In the genomic region with DNA sequence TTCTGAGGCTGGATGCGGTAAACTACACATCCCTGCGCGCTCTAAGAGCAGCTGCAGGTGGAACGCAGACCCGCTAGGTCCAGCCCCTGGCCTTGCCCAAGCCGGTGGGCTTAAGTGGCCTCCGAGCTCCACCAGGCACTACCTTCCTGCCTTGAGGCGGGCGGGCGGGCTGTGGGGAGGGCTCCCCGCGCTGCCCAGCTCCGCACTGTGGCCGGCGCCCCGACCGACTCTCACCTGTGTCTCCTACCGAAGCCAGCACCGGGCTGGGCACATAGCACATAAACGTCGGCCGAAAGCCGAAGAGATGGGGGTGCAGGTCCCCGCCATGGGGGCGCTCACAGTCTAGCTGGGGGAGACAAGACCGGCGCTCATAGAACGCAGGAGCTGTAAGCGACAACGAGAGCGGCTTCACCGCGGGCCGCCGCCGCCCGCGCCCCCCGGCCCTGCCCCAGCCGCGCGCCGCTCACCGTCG, we compare ENCODE assay signal across 8 mouse cellular contexts. TPM values are rescaled to one million over a fixed set of nuclear protein-coding genes. Genes with fewer than 3 reads are reported as not detected.
DNase-seq lines count a peak whose midpoint lies in the region; ATAC-seq and TF ChIP-seq lines count a peak whose summit lies in the region.

No protein-coding gene starts in this region.

- under 1% methylated on average over 41 of the region's 45 CpGs for WGBS in lung, postnatal 0 days

- peak; percentile 31 to 37 for DNase-seq in cerebellum, postnatal 36 days
- no peak for DNase-seq in cerebellum, adult 11-12 months
- DNase-seq in spleen, postnatal 4 days (ENCODE audit: low spot score in 2 of 2), result peak; percentile 41 to 80
- DNase-seq in spleen, postnatal 14 days (ENCODE audit: low spot score in 2 of 2), result no peak
- DNase-seq in heart, postnatal 4 days, result peak; percentile 46
- DNase-seq in lung, postnatal 0 days (ENCODE audit: low spot score), result peak; percentile 12
- DNase-seq in right cerebral cortex, adult 18-20 months, result no peak
- DNase-seq in natural killer cell, adult 2 months (ENCODE audit: low spot score in 2 of 2), result no peak

- no peaks in the 10 kb centered on the region for H3K27me3 ChIP-seq in lung, postnatal 0 days (replicated peaks; ENCODE audit: insufficient read depth, low read length)

- H3K27ac ChIP-seq in lung, postnatal 0 days (ENCODE audit: low read length), result peak overlapping the region; percentile 74

- peak overlapping the region; percentile 96 for H3K4me2 ChIP-seq in lung, postnatal 0 days (replicated peaks; ENCODE audit: low read depth, low read length)

- H3K4me1 ChIP-seq in lung, postnatal 0 days (ENCODE audit: insufficient read depth, low read depth, low read length), result peaks cover 5% of the 10 kb centered on the region; the same call in 1 of the 2 replicates

- no peaks in the 10 kb centered on the region for H3K9me3 ChIP-seq in lung, postnatal 0 days (ENCODE audit: low read length)

- ATAC-seq in lung, postnatal 0 days, result peak; percentile 61

- peak overlapping the region; percentile 99 for H3K4me3 ChIP-seq in lung, postnatal 0 days (ENCODE audit: low read depth, low read length)

- no peak for TF ChIP-seq CTCF in lung, postnatal 0 days (IDR thresholded peaks at IDR 0.05)

- H3K36me3 ChIP-seq in lung, postnatal 0 days (ENCODE audit: insufficient read depth, low read length), result peaks cover 36% of the 10 kb centered on the region

- H3K9ac ChIP-seq in lung, postnatal 0 days (replicated peaks; ENCODE audit: low read depth), result peak overlapping the region; percentile 74

- TF ChIP-seq EP300 in lung, postnatal 0 days (IDR thresholded peaks at IDR 0.05), result no peak

RNA-seq across cellular contexts. Expression of a gene that starts 0.4 kb away (rescaled TPM):
- total RNA-seq in heart, postnatal 4 days (2021), result 10 to 100 TPM; 55.5 to 62.3 TPM
- polyA plus RNA-seq in lung, postnatal 0 days (2015; fragmentation: Nextera tagmentation; extraction: Ambion mirVana), result 75.3 and 85.5 TPM in 2 replicates

RNA-seq across cellular contexts. Expression of a gene that starts 0.4 kb away (rescaled TPM):
- 100 to 1,000 TPM; 107 to 113 TPM for total RNA-seq in heart, postnatal 4 days (2021)
- polyA plus RNA-seq in lung, postnatal 0 days (2015; fragmentation: Nextera tagmentation; extraction: Ambion mirVana), result 39.0 and 42.0 TPM in 2 replicates

RNA-seq across cellular contexts. Expression of a gene that starts 8.3 kb away (rescaled TPM):
- total RNA-seq in heart, postnatal 4 days (2021), result 10 to 100 TPM; 20.8 to 21.0 TPM
- 7.4 and 9.3 TPM in 2 replicates for polyA plus RNA-seq in lung, postnatal 0 days (2015; fragmentation: Nextera tagmentation; extraction: Ambion mirVana)

RNA-seq across cellular contexts. Expression of a gene that starts 20.3 kb away (rescaled TPM):
- 10 to 100 TPM; 13.4 to 14.3 TPM for total RNA-seq in heart, postnatal 4 days (2021)
- 11.0 and 11.2 TPM in 2 replicates for polyA plus RNA-seq in lung, postnatal 0 days (2015; fragmentation: Nextera tagmentation; extraction: Ambion mirVana)

RNA-seq across cellular contexts. Expression of a gene that starts 28.0 kb away (rescaled TPM):
- under 1 TPM; 0.60 to 0.95 TPM for total RNA-seq in heart, postnatal 4 days (2021)
- 9.9 and 10.9 TPM in 2 replicates for polyA plus RNA-seq in lung, postnatal 0 days (2015; fragmentation: Nextera tagmentation; extraction: Ambion mirVana)

Comparison
In these comparisons a context has a peak if more than half of its experiments do, and no peak if none do; other contexts are left out.
1. DNase-seq: peak in cerebellum, postnatal 36 days (2 of 2), spleen, postnatal 4 days (2 of 2), heart, postnatal 4 days (single experiment) and lung, postnatal 0 days (single experiment); none in cerebellum, adult 11-12 months (single experiment), spleen, postnatal 14 days (0 of 2), right cerebral cortex, adult 18-20 months (single experiment) and natural killer cell, adult 2 months (0 of 2).